Mouse (Mus musculus) adrenal gland, adult 8-10 months (tissue): Measurements from ENCODE around the gene Med24. TPM values are rescaled to one million over a fixed set of nuclear protein-coding genes. Genes with fewer than 3 reads are reported as not detected.

Source experiments
- DNase-seq: peaks from one replicate; pipeline ENCODE4 v3.0.0; 2022
- total RNA-seq, 4 experiments: library from RNA; stranded (reverse); gene quantifications; 2 replicates each; pipeline ENCODE4 v1.2.4; 2022

Gene Med24
- total RNA-seq, result 10 to 100 TPM; 47.7 to 63.3 (median 55.7) TPM

GRCm38 (mm10) chr11:98729119-98729588, at the start of gene Med24:
Med24 (minus strand) TSS chr11:98729435.
- DNase-seq, result peak; percentile 88

- no peak for DNase-seq
These were observed 48.7 kb upstream of the Med24 start for GRCm38 (mm10) chr11:98777888-98778287.

- DNase-seq, result no peak
These were observed 47.8 kb upstream of the Med24 start for GRCm38 (mm10) chr11:98776843-98777590.

- no peak for DNase-seq
These were observed 47.0 kb upstream of the Med24 start for GRCm38 (mm10) chr11:98776052-98776764.

GRCm38 (mm10) chr11:98775348-98776051, 46.3 kb upstream of the Med24 start:
- DNase-seq, result peak; percentile 100

- no peak for DNase-seq
These were observed 45.5 kb upstream of the Med24 start, which contains the start of gene Nr1d1 for GRCm38 (mm10) chr11:98774582-98775347. Nr1d1 (minus strand) TSS chr11:98775333.

- peak; percentile 100 for DNase-seq
These were observed 44.5 kb upstream of the Med24 start for GRCm38 (mm10) chr11:98773635-98774295.

GRCm38 (mm10) chr11:98772667-98773171, 43.5 kb upstream of the Med24 start:
- DNase-seq, result peak; percentile 89

GRCm38 (mm10) chr11:98771844-98772525, 42.8 kb upstream of the Med24 start:
- DNase-seq, result no peak

GRCm38 (mm10) chr11:98771131-98771530, 41.9 kb upstream of the Med24 start:
- DNase-seq, result no peak

GRCm38 (mm10) chr11:98770096-98770975, 41.1 kb upstream of the Med24 start:
- DNase-seq, result no peak

GRCm38 (mm10) chr11:98769007-98769954, 40.0 kb upstream of the Med24 start:
- no peak for DNase-seq

- no peak for DNase-seq
These were observed 39.1 kb upstream of the Med24 start for GRCm38 (mm10) chr11:98768127-98769006.

- DNase-seq, result no peak
These were observed 38.5 kb upstream of the Med24 start for GRCm38 (mm10) chr11:98767713-98768112.

- no peak for DNase-seq
These were observed 38.0 kb upstream of the Med24 start for GRCm38 (mm10) chr11:98767276-98767675.

GRCm38 (mm10) chr11:98766816-98767215, 37.6 kb upstream of the Med24 start:
- DNase-seq, result no peak

- no peak for DNase-seq
These were observed 37.1 kb upstream of the Med24 start for GRCm38 (mm10) chr11:98766346-98766745.
